Mouse (Mus musculus): Measurements from ENCODE around the gene Yipf1.

DNA sequence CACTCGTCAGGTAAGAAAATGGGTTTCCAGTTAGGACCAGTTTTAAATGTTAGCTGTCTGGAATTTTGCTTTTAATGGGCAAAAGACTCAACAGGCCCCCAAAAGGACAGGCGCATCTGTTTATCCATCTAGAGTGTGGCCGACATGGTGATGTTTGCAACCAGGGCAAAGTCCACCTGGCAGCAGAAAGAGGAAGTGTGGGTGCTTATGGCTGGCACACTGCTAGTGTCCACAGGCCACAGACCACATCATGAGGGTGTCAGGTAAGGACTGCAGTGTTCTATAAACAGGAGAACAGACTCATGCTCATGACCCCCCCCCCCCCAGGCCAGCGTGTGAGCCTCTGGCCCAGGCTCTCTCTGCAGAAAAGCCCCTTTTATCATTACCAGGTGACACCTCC is 11.3 kb upstream of the Yipf1 start:
- TF ChIP-seq CTCF (IDR thresholded peaks at IDR 0.05; ENCODE audit: control insufficient read depth, insufficient read depth, insufficient replicate concordance, low read depth, low read length) (no peak), POLR2A (IDR thresholded peaks at IDR 0.05; ENCODE audit: control insufficient read depth, low read depth, low read length) (no peak)

All from testis, adult 2 months (tissue).